Mouse (Mus musculus): ENCODE data around the gene Slbp. TPM values are rescaled to one million over a fixed set of nuclear protein-coding genes. Genes with fewer than 3 reads are reported as not detected.

Gene Slbp
- total RNA-seq, 2 experiments from 2014 or later = 7.4 to 7.6 TPM

GRCm38 (mm10) chr5:33635361-33635760, 17.0 kb downstream of the Slbp start:
- DNase-seq = no peak
- intact Hi-C loops (cut with DNase I) = no loop called here

- no peak for DNase-seq
- intact Hi-C loops (cut with DNase I) = no loop called here
Observed at GRCm38 (mm10) chr5:33632526-33632925, 19.8 kb downstream of the Slbp start.

DNA sequence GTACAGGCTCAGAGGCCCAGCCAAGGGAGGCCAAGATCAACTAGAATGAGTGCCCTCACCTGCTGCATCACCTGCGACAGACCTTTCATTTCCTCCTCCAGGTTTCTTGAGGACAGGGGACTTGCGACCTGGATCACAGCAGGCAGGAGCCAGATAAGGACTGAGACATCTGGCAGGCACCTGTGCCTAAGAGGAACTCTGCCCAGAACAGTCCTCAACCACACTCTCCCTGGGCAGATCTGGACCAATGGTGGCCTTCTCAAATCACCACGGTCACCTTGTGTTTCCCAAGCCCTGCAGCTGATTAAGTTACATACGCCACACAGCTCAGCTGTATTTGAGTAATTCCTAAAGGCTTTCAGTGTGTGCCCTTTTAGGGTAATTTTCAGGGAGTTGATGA, 21.8 kb downstream of the Slbp start:
- peak in 1 of 2 experiments; percentile 47 for DNase-seq
- intact Hi-C loops (cut with DNase I) = no loop called here

- intact Hi-C loops (cut with DNase I) = no loop called here
- DNase-seq = peak in 1 of 2 experiments; percentile 38
Observed at GRCm38 (mm10) chr5:33630061-33630460, 22.3 kb downstream of the Slbp start.

DNA sequence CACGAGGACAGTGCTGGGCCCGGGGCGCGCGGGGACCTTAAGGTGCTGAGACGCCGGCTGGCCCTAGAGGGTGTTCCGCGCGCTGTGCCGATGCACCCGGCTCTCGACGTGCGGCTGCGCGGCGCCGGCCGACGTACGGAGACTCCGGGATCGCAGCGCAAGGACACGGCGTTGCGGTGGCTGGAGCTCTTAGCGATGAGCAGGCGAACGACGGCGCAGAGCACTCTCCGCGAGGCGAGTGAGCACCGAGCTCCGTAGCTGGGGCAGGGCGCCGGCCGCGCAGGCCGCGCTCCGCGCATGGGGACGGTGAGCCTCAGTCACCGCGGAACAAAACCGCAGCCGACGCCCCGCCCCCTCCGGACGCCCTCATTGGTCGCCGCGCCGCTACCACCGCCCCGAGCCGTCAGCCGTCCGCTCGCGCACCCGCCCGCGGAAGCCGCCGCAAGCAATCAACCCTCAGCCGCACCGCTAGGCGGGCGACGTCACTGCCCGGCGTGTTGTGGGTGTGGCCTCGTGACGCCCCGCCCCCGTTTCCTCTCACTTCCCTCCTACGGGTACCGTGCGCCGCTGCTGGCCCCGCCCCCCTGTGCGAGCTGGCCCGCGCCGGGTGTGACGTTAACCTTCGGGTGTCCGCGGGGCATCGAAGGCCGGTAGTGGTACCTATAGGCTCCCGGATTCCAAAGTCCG, 22.9 kb downstream of the Slbp start, which contains the start of the genes Fam53a and Gm9903:
TSS of gene Fam53a (minus strand) at position 335 of the 687 bp plus-strand sequence.
TSS of gene Gm9903 (plus strand) at position 625 of the 687 bp plus-strand sequence.
- intact Hi-C loops (cut with DNase I) = no loop called here
- DNase-seq = peak; percentile 100

DNA sequence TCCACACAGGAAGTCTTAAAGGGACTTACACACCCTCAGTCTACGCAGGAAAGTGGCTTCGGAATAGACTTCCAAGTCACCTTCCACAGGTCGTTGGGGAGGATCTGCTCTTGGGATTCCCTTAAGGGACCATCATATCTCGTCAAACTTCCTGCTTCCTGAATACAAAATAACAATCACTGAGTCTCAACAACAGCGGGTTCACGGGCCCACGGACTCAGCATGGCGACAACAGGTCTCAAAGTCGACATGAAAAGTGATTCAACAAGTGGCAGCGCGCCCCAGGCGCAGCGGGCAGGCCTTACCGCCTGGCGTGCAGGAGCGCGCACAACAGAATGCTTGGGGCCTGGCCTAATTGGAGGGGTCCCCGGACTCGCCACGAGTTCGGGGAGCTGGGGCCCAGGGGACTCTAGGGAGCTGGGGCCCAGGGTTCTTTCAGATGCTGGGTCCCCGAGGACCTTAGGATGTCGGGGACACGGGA, 23.5 kb downstream of the Slbp start:
- intact Hi-C loops (cut with DNase I) = no loop called here
- peak in 1 of 2 experiments; percentile 64 for DNase-seq

DNA sequence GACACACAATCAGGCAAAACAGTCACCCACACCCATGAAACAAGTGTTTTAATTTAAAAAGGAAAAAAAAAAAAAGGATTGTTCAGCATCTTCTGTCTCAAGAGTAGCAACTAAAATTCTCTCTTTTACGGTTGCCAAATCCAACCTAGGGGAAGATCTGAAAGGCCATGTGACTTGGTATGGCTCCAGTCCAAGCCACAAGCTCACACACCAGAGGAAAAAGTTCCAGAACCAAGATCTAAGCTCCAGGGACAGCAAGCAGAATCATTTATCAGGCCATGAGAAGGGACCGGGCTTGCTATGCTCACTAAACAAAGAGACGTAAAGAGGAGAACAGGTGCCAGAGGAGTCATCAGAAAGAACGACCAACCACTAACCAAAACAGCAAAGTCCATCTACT, 24.4 kb downstream of the Slbp start:
- DNase-seq = no peak
- intact Hi-C loops (cut with DNase I) = no loop called here

GRCm38 (mm10) chr5:33623766-33624165, 28.6 kb downstream of the Slbp start:
- DNase-seq = no peak
- intact Hi-C loops (cut with DNase I) = no loop called here

DNA sequence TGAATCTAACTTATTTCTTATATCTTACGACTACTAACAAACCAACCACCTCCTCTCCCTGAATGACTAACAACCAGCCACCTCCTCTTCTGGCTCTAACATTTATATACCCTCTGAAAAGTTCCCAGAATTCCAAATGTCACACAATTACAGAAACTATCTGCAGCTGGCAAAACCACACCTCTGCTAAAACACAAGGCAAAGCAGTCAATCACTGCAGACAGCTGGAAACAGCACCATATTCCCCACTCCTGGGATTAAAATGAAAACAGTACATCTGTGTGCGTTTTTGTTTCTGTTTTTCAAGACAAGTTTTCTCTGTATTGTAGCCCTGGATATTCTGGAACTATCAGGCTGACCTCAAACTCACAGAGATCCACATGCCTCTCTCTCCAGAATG, 29.7 kb downstream of the Slbp start:
- intact Hi-C loops (cut with DNase I) = no loop called here
- no peak for DNase-seq

GRCm38 (mm10) chr5:33614391-33614790, 38.0 kb downstream of the Slbp start:
- no peak for DNase-seq
- intact Hi-C loops (cut with DNase I) = no loop called here

GRCm38 (mm10) chr5:33611795-33612194, 40.6 kb downstream of the Slbp start:
- intact Hi-C loops (cut with DNase I) = no loop called here
- DNase-seq = no peak

DNA sequence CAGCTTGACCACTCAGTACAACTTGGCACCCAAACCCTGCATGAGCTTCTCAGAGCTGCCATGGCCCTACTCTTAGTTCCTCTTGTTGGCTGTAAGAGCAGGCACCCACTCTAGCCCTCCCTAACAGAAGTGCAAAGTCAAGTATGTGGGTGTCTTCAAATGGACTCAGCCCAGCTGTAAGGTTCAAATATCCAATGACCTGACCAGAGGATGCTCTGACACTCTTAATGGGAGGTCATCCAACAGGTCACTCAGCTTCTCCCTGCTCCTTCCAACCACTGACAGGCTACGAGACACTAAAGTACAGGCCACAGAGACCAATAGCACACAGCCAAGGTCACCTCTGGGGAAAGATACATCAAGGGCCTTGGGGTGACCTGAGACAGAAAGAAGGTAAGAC, 43.1 kb downstream of the Slbp start:
- intact Hi-C loops (cut with DNase I) = no loop called here
- DNase-seq = no peak

GRCm38 (mm10) chr5:33607434-33607833, 44.9 kb downstream of the Slbp start:
- DNase-seq = no peak
- intact Hi-C loops (cut with DNase I) = no loop called here

- intact Hi-C loops (cut with DNase I) = no loop called here
- DNase-seq = no peak
Observed at GRCm38 (mm10) chr5:33606631-33607030, 45.7 kb downstream of the Slbp start.

- intact Hi-C loops (cut with DNase I) = no loop called here
- DNase-seq = no peak
Observed at GRCm38 (mm10) chr5:33605314-33605713, 47.1 kb downstream of the Slbp start.

GRCm38 (mm10) chr5:33593620-33594019, 58.8 kb downstream of the Slbp start:
- no peak for DNase-seq
- intact Hi-C loops (cut with DNase I) = no loop called here

DNA sequence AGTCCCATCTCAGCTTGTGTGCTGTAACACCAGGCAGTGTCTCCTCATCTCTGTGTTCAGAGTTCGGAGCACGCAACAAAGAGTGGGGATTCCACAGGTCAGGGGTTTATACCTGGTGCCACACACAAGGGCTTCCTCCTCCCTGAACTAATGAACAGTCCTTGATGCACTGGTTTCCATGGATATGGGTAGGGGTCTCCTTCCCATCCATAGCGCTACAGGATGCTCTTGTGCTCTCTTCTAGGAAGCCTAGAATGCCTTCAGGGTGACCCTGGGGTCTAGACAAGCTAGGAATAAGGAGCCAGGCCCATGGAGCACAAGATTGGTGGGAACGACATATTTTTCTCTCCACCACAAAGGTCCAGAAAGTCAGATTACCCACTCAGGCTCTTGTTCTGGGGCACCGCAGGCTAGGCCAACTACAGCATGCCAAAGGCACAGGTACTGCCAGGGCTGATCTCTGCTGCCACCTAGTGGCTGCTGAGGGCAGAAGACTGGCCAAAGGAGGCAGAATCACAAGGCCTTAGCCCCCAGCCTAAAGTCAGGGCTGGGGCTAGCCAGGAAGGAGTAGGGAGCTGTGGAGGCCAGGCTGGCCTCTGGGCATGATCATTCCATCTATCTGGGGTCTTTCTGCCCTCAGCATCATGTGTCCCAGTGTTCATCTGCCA, 63.0 kb downstream of the Slbp start:
- intact Hi-C loops (cut with DNase I) = loop anchor here (5.0 kb wide), 1 partner anchor 197 kb away; no protein-coding TSS in a partner anchor
- peak; percentile 49 to 53 for DNase-seq

- intact Hi-C loops (cut with DNase I) = loop anchor here (5.0 kb wide), 1 partner anchor 196 kb away; no protein-coding TSS in a partner anchor
- no peak for DNase-seq
Observed at GRCm38 (mm10) chr5:33588066-33588465, 64.3 kb downstream of the Slbp start.

GRCm38 (mm10) chr5:33587498-33588058, 64.8 kb downstream of the Slbp start:
- DNase-seq = no peak
- intact Hi-C loops (cut with DNase I) = loop anchor here (2.0 to 5.0 kb wide), 2 partner anchors 43 to 195 kb away; no protein-coding TSS in a partner anchor
